Mouse (Mus musculus) lung, embryonic 14.5 days (tissue): ENCODE measurements around the gene Timm50. TPM values are rescaled to one million over a fixed set of nuclear protein-coding genes. Genes with fewer than 3 reads are reported as not detected.

Experiments
- ATAC-seq: fragments of 200-750 bp; cut with Nextera tagmentation; 2 replicates; pipeline ENCODE4 v1.8.0; 2017; ENCODE audit warnings: mild to moderate bottlenecking, moderate TSS enrichment, moderate library complexity; ENCODE audit not compliant: insufficient read depth
- DNase-seq: peaks from one replicate; pipeline ENCODE4 v3.0.0-alpha.2; 2015
- H3K27ac ChIP-seq: fragments of 300-500 bp; sonication (generic); 2 replicates; pipeline ENCODE4 v1.5.1; 2014; ENCODE audit warnings: low read depth, mild to moderate bottlenecking, moderate library complexity
- H3K27me3 ChIP-seq: fragments of 300-500 bp; sonication (generic); 2 replicates; pipeline ENCODE4 v1.6.1; 2014; ENCODE audit warnings: low read length, control low read depth; ENCODE audit not compliant: insufficient read depth
- H3K36me3 ChIP-seq: fragments of 300-500 bp; sonication (generic); 2 replicates; pipeline ENCODE4 v1.6.1; 2014; ENCODE audit warnings: control low read depth; ENCODE audit not compliant: insufficient read depth
- H3K4me1 ChIP-seq: fragments of 300-500 bp; sonication (generic); 2 replicates; pipeline ENCODE4 v1.6.1; 2014; ENCODE audit warnings: antibody characterized with exemption, control low read depth; ENCODE audit not compliant: insufficient read depth
- H3K4me2 ChIP-seq: fragments of 300-500 bp; sonication (generic); 2 replicates; pipeline ENCODE4 v1.6.1; 2014; ENCODE audit warnings: mild to moderate bottlenecking
- H3K4me3 ChIP-seq: fragments of 300-500 bp; sonication (generic); 2 replicates; pipeline ENCODE4 v1.5.1; 2014; ENCODE audit warnings: low read depth, low read length
- H3K9ac ChIP-seq: fragments of 300-500 bp; sonication (generic); 2 replicates; pipeline ENCODE4 v1.6.1; 2014
- H3K9me3 ChIP-seq: fragments of 300-500 bp; sonication (generic); 2 replicates; pipeline ENCODE4 v1.6.1; 2016; ENCODE audit warnings: low read depth, low read length, control low read depth
- CTCF ChIP-seq: IDR thresholded peaks from 2 replicates; pipeline ENCODE4 v1.5.1; 2016; ENCODE audit warnings: antibody characterized with exemption, low read depth
- WGBS: fragments of 180-500 bp; shearing (Covaris S2); extraction: QIAGEN DNeasy Blood & Tissue Kit; methylation state at CpG from one replicate; pipeline ENCODE4 v1.1.7; 2014; 5-methylcytosine and 5-hydroxymethylcytosine counted together
- polyA plus RNA-seq: library from polyadenylated mRNA; unstranded; fragments of >200 nt; fragmentation: Nextera tagmentation; extraction: Ambion mirVana; gene quantifications from 2 replicates; pipeline ENCODE4 v1.2.1, GENCODE M21; 2014

Timm50 gene
- polyA plus RNA-seq, 1 experiment from 2014 or later = 174 TPM

- Histone ChIP-seq H3K36me3 (peaks cover 99% of the 10 kb centered on the region), H3K4me2 (no peak overlapping the region), H3K4me1 (no peaks in the 10 kb centered on the region), H3K4me3 (no peak overlapping the region), H3K27me3 (no peaks in the 10 kb centered on the region), H3K9me3 (no peaks in the 10 kb centered on the region), H3K9ac (no peak overlapping the region), H3K27ac (no peak overlapping the region)
- TF ChIP-seq CTCF = peak; percentile 11; the same call in 1 of the 2 replicates
- no peak for DNase-seq
- WGBS = 78% methylated on average over 4 of the region's 4 CpGs
- ATAC-seq = no peak
Measured at GRCm38 (mm10) chr7:28326457-28326856, 14.6 kb upstream of the Timm50 start.

- H3K9ac ChIP-seq = no peak overlapping the region
- no peak overlapping the region for H3K27ac ChIP-seq
- no peak for TF ChIP-seq CTCF
- ATAC-seq (no peak), DNase-seq (no peak)
- H3K4me1 ChIP-seq = no peaks in the 10 kb centered on the region
- no peak overlapping the region for H3K4me3 ChIP-seq
- WGBS = 94% methylated on average over 8 of the region's 8 CpGs
- H3K36me3 ChIP-seq = peaks cover 98% of the 10 kb centered on the region
- H3K4me2 ChIP-seq = no peak overlapping the region
- no peaks in the 10 kb centered on the region for H3K27me3 ChIP-seq
- H3K9me3 ChIP-seq = no peaks in the 10 kb centered on the region
Measured at GRCm38 (mm10) chr7:28325293-28325692, 13.4 kb upstream of the Timm50 start.

GRCm38 (mm10) chr7:28321974-28322720, 10.3 kb upstream of the Timm50 start:
- no peak overlapping the region for H3K4me3 ChIP-seq
- no peaks in the 10 kb centered on the region for H3K9me3 ChIP-seq
- no peak for DNase-seq
- ATAC-seq = no peak
- H3K4me2 ChIP-seq = no peak overlapping the region
- 90% methylated on average over 15 of the region's 15 CpGs for WGBS
- TF ChIP-seq CTCF = no peak
- H3K27me3 ChIP-seq = no peaks in the 10 kb centered on the region
- no peaks in the 10 kb centered on the region for H3K4me1 ChIP-seq
- no peak overlapping the region for H3K9ac ChIP-seq
- no peak overlapping the region for H3K27ac ChIP-seq
- peaks cover 99% of the 10 kb centered on the region for H3K36me3 ChIP-seq

GRCm38 (mm10) chr7:28318714-28319113, 6.8 kb upstream of the Timm50 start:
- Histone ChIP-seq H3K27ac (no peak overlapping the region), H3K4me3 (no peak overlapping the region), H3K27me3 (no peaks in the 10 kb centered on the region), H3K9ac (no peak overlapping the region), H3K36me3 (peaks cover 94% of the 10 kb centered on the region), H3K4me1 (no peaks in the 10 kb centered on the region), H3K4me2 (no peak overlapping the region), H3K9me3 (no peaks in the 10 kb centered on the region)
- TF ChIP-seq CTCF = no peak
- WGBS = 94% methylated on average over 17 of the region's 17 CpGs
- no peak for DNase-seq
- ATAC-seq = no peak

- DNase-seq = no peak
- no peak for TF ChIP-seq CTCF
- Histone ChIP-seq H3K27me3 (no peaks in the 10 kb centered on the region), H3K27ac (no peak overlapping the region), H3K9me3 (no peaks in the 10 kb centered on the region), H3K36me3 (peaks cover 88% of the 10 kb centered on the region), H3K4me2 (no peak overlapping the region), H3K4me3 (no peak overlapping the region), H3K9ac (no peak overlapping the region), H3K4me1 (no peaks in the 10 kb centered on the region)
- WGBS = 81% methylated on average over 3 of the region's 3 CpGs
- ATAC-seq = no peak
Measured at GRCm38 (mm10) chr7:28318036-28318435, 6.2 kb upstream of the Timm50 start.

- Histone ChIP-seq H3K9ac (peak overlapping the region; percentile 87), H3K4me1 (0 out of 2 replicates have a peak, but pooled peaks cover 5% of the 10 kb centered on the region), H3K36me3 (peaks cover 61% of the 10 kb centered on the region), H3K27ac (peak overlapping the region; percentile 67), H3K9me3 (no peaks in the 10 kb centered on the region), H3K4me2 (peak overlapping the region; percentile 69), H3K27me3 (no peaks in the 10 kb centered on the region), H3K4me3 (peak overlapping the region; percentile 95)
- 6% methylated on average over 35 of the region's 35 CpGs for WGBS
- ATAC-seq (peak; percentile 58), DNase-seq (peak; percentile 10)
- TF ChIP-seq CTCF = no peak
Measured at GRCm38 (mm10) chr7:28311151-28311925, 534 bp downstream of the Timm50 start.

GRCm38 (mm10) chr7:28309737-28310136, 2.1 kb downstream of the Timm50 start:
- ATAC-seq = no peak
- Histone ChIP-seq H3K4me1 (0 out of 2 replicates have a peak, but pooled peaks cover 5% of the 10 kb centered on the region), H3K27me3 (no peaks in the 10 kb centered on the region), H3K4me2 (no peak overlapping the region), H3K4me3 (no peak overlapping the region; the same call in 1 of the 2 replicates), H3K9me3 (no peaks in the 10 kb centered on the region), H3K9ac (no peak overlapping the region), H3K36me3 (peaks cover 60% of the 10 kb centered on the region), H3K27ac (no peak overlapping the region)
- WGBS = 59% methylated on average over 9 of the region's 9 CpGs
- no peak for TF ChIP-seq CTCF
- no peak for DNase-seq
